Mouse (Mus musculus): ENCODE data around the gene Uba52. TPM values are rescaled to one million over a fixed set of nuclear protein-coding genes. Genes with fewer than 3 reads are reported as not detected.

The Uba52 gene
- polyA plus RNA-seq, 1 experiment from 2014 or later = 751 TPM

DNA sequence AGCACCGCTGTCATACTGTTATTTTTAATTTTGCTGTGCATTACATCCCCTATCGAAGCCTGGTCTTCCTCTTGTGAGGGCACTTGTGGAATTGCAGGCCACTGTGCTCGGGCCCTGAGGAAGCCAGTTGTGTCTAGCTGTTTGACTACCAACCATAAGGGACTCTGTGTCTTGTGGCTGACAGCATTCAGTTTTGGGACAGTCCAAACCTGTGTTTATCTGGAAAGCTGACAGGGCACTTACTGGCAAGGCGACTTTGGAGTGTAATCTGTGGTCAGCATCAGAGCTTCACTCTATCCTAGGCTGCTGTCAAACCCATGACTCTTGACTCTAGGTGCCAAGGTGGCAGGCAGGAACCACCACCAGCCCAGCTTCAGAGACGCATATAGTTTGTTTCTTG, 30.5 kb upstream of the Uba52 start:
- WGBS = 78% methylated on average over 5 of the region's 5 CpGs
- Histone ChIP-seq H3K27ac (no peak overlapping the region), H3K9me3 (no peaks in the 10 kb centered on the region), H3K36me3 (peaks cover 15% of the 10 kb centered on the region), H3K4me1 (peaks cover 50% of the 10 kb centered on the region), H3K4me3 (peak overlapping the region; percentile 90), H3K27me3 (ENCODE audit: insufficient read depth, poor library complexity, severe bottlenecking) (no peaks in the 10 kb centered on the region)
- DNase-seq (ENCODE audit: low spot score) = no peak

DNA sequence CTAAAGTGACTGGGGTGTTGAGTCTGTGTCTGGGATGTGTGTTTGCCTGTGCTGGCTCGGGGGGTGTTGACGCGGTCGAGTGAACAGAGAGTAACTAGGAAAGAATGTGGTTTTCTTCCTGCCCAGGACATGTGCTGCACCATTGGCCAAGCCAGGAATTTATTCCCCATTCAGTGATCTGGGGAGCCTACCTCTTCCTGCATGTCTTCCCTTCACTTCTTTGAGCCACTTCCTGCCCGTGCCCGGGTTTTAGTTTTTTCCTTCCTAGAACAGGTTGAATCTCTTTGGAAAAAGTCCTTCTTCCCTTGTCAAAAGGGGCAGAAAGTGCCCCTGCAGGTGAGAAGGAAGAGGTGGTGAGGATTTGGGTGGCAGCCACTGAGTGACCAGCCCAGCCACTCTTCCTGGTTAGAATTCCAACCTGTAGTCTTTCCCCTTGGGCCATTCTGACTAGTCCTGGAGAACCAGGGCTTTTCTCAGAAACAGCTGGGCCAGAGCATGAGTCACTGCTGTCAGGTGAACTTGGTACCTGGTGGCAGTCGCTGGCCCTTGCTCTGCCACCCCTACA, 30.0 kb upstream of the Uba52 start:
- peaks cover 50% of the 10 kb centered on the region for H3K4me1 ChIP-seq
- H3K27ac ChIP-seq = peak overlapping the region; percentile 93; the same call in 1 of the 2 replicates
- 44% methylated on average over 7 of the region's 7 CpGs for WGBS
- H3K4me3 ChIP-seq = peak overlapping the region; percentile 90
- H3K9me3 ChIP-seq = no peaks in the 10 kb centered on the region
- no peaks in the 10 kb centered on the region for H3K27me3 ChIP-seq (ENCODE audit: insufficient read depth, poor library complexity, severe bottlenecking)
- no peak for DNase-seq (ENCODE audit: low spot score)
- peaks cover 20% of the 10 kb centered on the region for H3K36me3 ChIP-seq

DNA sequence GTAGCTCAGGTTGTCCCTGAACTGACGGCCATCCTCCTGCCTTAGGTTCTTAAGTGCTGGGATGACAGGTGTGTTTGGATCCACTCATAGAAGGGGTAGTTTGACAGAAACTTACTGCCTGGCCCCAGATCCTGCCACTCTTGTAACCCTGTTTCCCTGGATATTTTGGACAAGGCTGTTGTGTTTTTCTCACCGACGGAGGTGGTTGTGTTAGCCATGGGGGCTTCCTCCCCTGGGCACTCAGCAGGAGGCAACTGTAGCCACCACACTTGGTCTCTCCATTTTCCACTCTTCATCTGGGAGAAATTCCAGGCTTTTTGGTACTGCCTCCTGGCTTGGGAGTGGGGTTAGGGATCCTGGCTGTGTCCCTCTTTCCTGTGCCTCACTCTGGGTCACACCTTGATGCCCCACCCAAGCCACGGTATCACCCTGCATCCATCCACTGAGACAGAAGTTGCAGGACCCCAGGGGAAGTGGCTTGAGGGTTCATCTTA, 29.5 kb upstream of the Uba52 start:
- Histone ChIP-seq H3K4me1 (peaks cover 54% of the 10 kb centered on the region), H3K27ac (peak overlapping the region; percentile 93), H3K4me3 (peak overlapping the region; percentile 90), H3K9me3 (no peaks in the 10 kb centered on the region), H3K27me3 (ENCODE audit: insufficient read depth, poor library complexity, severe bottlenecking) (no peaks in the 10 kb centered on the region), H3K36me3 (peaks cover 25% of the 10 kb centered on the region)
- DNase-seq (ENCODE audit: low spot score) = no peak
- 9% methylated on average over 4 of the region's 4 CpGs for WGBS

DNA sequence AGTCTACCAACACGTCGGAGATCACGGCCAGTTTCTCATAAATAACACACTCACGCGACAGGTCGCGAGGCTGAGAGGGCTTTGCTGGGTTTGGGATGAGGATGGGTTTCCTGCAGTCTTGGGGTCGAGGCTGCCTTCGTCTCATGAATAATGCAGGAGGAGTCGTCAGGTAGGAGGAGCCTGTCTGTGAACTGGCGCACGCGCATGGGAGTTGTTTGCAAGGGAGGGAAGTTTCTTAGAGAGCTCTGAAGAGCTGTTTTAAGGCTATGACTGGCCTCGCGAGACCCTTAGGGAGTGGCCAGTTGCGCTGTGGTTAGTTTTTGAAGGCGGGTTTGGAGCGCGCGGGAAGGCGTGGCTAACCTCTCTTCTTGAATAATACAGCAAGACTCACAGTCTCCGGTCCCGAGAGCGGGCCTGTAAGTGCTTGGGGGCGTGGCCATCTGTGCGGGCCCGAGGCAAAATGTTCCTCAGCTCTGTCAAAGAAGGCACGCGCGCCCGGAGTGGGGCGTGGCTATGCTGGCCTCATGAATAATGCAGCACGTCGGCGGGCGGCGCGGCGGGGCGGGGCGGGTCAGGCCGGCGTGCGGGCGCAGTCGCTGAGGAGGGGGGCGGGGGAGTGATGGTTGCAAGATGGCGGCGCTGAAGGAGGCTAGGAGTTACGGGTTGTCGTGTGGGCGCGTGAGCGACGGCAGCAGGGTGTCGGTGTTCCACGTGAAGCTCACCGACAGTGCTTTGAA, 28.6 kb upstream of the Uba52 start, which contains the start of gene Ell:
TSS of gene Ell (plus strand) at position 381 of the 737 bp plus-strand sequence.
- Histone ChIP-seq H3K36me3 (peaks cover 34% of the 10 kb centered on the region), H3K9me3 (no peaks in the 10 kb centered on the region), H3K27ac (peak within 1 kb of the TSS; percentile 93), H3K4me1 (peaks cover 55% of the 10 kb centered on the region), H3K27me3 (ENCODE audit: insufficient read depth, poor library complexity, severe bottlenecking) (no peaks in the 10 kb centered on the region), H3K4me3 (peak within 1 kb of the TSS; percentile 90)
- DNase-seq (ENCODE audit: low spot score) = peak; percentile 100
- under 1% methylated on average over 58 of the region's 58 CpGs for whole genome bisulfite sequencing

DNA sequence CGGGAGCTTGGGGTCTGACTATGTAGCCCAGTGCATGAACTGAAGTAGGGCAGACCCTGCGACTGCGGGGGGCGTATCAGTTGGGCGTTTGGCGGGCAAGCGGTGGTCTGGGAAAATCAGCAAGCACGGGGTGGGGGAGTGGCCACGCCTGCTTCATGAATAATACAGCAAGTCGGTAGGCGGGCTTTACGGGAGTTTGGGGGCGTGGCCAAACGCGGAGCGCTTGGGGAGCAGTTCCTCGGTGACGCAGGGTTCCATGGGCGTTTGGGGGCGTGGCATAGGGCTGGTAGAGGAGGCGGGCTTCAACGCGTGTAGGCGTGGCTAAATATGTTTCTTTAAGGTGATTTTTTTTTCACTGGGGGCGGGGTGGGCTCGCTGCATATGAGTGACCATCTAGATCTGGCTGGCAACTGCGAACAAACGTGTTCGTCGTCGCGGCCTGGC, 28.1 kb upstream of the Uba52 start:
- Histone ChIP-seq H3K27ac (peak overlapping the region; percentile 93), H3K9me3 (no peaks in the 10 kb centered on the region), H3K27me3 (ENCODE audit: insufficient read depth, poor library complexity, severe bottlenecking) (no peaks in the 10 kb centered on the region), H3K4me1 (peaks cover 50% of the 10 kb centered on the region), H3K36me3 (peaks cover 39% of the 10 kb centered on the region), H3K4me3 (peak overlapping the region; percentile 90)
- under 1% methylated on average over 32 of the region's 32 CpGs for WGBS
- peak; percentile 100 for DNase-seq (ENCODE audit: low spot score)

DNA sequence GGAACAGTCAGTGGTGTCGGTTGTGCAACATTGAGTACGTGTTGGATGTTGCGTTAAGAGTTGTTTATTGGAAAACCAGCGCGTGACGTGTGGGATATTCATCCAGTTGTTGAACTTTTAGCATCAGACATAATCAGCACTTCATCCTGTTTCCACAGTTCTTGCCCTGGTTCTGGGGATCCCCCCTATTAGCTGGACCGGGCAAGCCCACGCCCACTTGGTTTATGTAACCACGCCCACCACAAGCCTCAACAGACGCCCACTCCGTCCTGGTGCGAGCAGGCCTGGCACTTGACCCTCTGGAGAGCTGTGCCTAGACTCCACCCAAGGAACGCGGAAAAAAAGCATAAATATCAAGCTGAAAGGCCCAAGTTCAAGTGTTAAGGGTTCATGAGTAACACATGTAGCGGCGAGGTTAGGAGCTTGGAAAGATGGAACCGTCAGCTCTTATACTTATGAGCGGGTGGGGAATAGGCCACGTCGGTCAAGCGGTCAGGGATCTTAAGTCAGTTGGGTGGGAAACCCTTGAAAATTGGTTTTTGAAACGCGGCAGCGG, 27.5 kb upstream of the Uba52 start:
- Histone ChIP-seq H3K4me1 (peaks cover 45% of the 10 kb centered on the region), H3K27ac (peak overlapping the region; percentile 93; the same call in 1 of the 2 replicates), H3K36me3 (peaks cover 45% of the 10 kb centered on the region), H3K4me3 (peak overlapping the region; percentile 90), H3K9me3 (no peaks in the 10 kb centered on the region), H3K27me3 (ENCODE audit: insufficient read depth, poor library complexity, severe bottlenecking) (no peaks in the 10 kb centered on the region)
- 14% methylated on average over 24 of the region's 24 CpGs for WGBS
- peak; percentile 89 for DNase-seq (ENCODE audit: low spot score)

DNA sequence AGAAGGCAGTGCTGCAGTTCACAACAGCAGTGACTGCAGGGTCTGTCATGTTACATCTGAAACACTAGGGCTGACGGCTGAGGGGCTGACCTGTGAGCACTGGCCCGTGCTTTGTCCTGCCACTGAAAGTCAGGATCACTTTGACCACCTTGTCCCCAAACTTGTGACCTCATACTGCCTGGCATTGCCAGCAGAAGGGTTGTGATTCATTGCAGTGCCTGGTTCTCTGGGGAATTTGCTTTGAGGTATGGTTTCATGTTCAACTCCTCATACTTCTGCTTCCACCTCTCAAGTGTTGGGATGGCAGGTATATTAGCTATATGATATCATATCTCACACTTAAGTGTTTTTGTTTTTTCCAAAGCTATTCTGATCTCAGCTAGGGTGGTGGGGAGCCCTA, 25.1 kb upstream of the Uba52 start:
- Histone ChIP-seq H3K27ac (no peak overlapping the region), H3K27me3 (ENCODE audit: insufficient read depth, poor library complexity, severe bottlenecking) (no peaks in the 10 kb centered on the region), H3K4me3 (no peak overlapping the region), H3K4me1 (peaks cover 36% of the 10 kb centered on the region), H3K36me3 (peaks cover 69% of the 10 kb centered on the region), H3K9me3 (no peaks in the 10 kb centered on the region)
- WGBS = 64% methylated on average over 2 of the region's 2 CpGs
- no peak for DNase-seq (ENCODE audit: low spot score)

DNA sequence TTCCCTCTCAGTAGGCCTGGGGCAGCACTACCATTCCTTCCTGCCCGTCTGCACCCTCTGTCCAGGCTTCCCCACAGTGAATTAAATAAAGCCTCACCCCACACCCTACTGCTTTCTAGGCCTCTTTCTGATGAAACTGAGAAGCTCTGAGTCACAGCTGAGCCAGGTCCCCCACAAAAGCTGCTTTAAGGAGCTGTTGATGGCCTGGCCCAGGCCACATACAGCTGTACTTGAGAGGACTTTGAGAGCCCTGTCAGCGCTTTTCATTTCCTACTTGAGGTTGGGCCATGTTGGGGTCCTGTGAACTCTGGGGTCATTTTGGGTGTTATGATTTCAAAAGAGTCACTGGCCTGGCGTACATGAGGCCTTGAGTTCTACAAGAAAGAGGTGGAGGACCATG, 24.6 kb upstream of the Uba52 start:
- no peak overlapping the region for H3K27ac ChIP-seq
- no peak overlapping the region for H3K4me3 ChIP-seq
- 85% methylated on average over 3 of the region's 3 CpGs for WGBS
- peaks cover 74% of the 10 kb centered on the region for H3K36me3 ChIP-seq
- DNase-seq (ENCODE audit: low spot score) = no peak
- H3K27me3 ChIP-seq (ENCODE audit: insufficient read depth, poor library complexity, severe bottlenecking) = no peaks in the 10 kb centered on the region
- peaks cover 31% of the 10 kb centered on the region for H3K4me1 ChIP-seq
- no peaks in the 10 kb centered on the region for H3K9me3 ChIP-seq

DNA sequence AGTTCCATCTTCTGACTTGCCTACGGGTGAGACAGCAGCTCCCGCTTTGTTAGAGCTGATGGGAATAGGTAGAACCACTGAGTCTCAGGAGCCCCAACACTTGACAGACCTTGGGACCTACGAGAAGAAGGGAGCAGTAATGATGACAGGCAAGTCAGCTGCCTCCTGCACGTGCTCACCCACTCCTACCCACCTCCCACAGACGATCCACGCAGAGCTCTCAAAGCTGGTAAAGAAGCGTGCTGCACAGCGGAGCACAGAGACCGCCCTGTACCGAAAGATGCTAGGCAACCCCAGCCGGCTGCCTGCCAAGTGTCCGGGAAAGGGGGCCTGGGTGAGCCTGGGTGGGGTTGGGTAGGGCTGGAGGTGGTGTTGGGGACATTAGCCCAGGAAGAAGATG, 23.7 kb upstream of the Uba52 start:
- no peak overlapping the region for H3K4me3 ChIP-seq
- no peaks in the 10 kb centered on the region for H3K27me3 ChIP-seq (ENCODE audit: insufficient read depth, poor library complexity, severe bottlenecking)
- H3K4me1 ChIP-seq = peaks cover 34% of the 10 kb centered on the region
- no peak overlapping the region for H3K27ac ChIP-seq
- 95% methylated on average over 12 of the region's 12 CpGs for WGBS
- DNase-seq (ENCODE audit: low spot score) = no peak
- H3K9me3 ChIP-seq = no peaks in the 10 kb centered on the region
- H3K36me3 ChIP-seq = peaks cover 83% of the 10 kb centered on the region

DNA sequence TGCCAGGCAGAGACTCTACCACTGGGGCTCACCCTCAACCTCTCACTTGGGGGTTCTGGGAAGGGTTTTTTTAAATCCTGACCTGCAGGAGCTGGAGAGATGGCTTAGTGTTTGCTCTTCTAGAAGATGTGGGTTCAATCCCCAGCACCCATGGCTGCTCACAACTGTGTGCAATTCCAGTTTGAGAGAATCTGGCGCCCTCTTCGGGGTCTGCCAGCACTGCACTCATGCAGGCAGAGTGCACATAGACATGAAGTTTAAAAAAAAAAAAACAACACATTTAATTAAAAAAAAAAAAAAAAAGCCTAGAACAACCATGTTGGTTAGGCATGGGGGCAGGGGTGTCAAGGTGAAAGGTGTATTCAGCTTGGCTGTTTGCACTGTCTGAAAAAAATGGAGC, 19.7 kb upstream of the Uba52 start:
- WGBS = 92% methylated on average over 2 of the region's 2 CpGs
- Histone ChIP-seq H3K27ac (no peak overlapping the region), H3K36me3 (peaks cover 63% of the 10 kb centered on the region), H3K4me3 (no peak overlapping the region), H3K27me3 (ENCODE audit: insufficient read depth, poor library complexity, severe bottlenecking) (no peaks in the 10 kb centered on the region), H3K9me3 (no peaks in the 10 kb centered on the region), H3K4me1 (peaks cover 42% of the 10 kb centered on the region)
- DNase-seq (ENCODE audit: low spot score) = no peak

DNA sequence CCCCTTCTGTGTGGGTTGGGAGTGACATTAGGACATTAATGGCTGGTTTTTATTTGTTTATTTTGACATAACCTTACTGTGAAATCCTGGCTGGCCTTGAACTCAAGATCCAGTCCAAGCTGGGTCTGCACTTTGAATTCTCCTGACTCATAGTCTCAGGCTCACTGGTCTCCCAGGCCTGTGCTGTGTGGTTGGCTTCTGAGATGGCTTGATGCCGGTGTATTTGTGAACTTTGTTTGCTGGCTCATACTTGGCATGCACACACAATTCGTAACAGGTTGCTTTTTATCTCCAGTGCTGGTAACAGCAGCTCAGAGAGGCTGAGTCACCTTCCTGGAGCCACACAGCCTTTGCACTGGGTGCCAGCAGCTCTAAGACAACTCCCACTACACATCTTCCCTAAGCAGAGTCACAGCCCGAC, 19.1 kb upstream of the Uba52 start:
- no peak for DNase-seq (ENCODE audit: low spot score)
- H3K4me1 ChIP-seq = peaks cover 36% of the 10 kb centered on the region
- H3K27ac ChIP-seq = no peak overlapping the region
- peaks cover 57% of the 10 kb centered on the region for H3K36me3 ChIP-seq
- no peaks in the 10 kb centered on the region for H3K27me3 ChIP-seq (ENCODE audit: insufficient read depth, poor library complexity, severe bottlenecking)
- H3K9me3 ChIP-seq = no peaks in the 10 kb centered on the region
- 93% methylated on average over 3 of the region's 3 CpGs for WGBS
- no peak overlapping the region for H3K4me3 ChIP-seq

DNA sequence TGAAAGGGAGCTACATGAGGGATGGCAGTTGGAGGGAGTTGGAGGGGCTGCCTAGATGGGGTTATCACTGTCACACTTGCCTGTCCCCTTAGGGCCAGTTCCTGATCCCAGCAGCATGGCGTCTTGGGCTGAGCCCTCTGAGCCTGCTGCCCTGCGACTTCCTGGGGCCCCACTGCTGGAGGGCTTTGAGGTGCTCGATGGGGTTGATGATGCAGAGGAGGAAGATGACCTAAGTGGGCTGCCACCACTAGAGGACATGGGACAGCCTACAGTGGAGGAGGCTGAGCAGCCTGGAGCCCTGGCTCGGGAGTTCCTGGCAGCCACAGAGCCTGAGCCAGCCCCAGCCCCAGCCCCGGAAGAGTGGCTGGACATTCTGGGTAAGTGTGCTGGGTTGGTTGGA, 18.7 kb upstream of the Uba52 start:
- Histone ChIP-seq H3K36me3 (peaks cover 53% of the 10 kb centered on the region), H3K4me1 (peaks cover 32% of the 10 kb centered on the region), H3K9me3 (no peaks in the 10 kb centered on the region), H3K27ac (no peak overlapping the region), H3K4me3 (0 out of 2 replicates have a peak overlapping the region, but pooled peaks have one; percentile 3), H3K27me3 (ENCODE audit: insufficient read depth, poor library complexity, severe bottlenecking) (no peaks in the 10 kb centered on the region)
- no peak for DNase-seq (ENCODE audit: low spot score)
- WGBS = 73% methylated on average over 5 of the region's 5 CpGs

DNA sequence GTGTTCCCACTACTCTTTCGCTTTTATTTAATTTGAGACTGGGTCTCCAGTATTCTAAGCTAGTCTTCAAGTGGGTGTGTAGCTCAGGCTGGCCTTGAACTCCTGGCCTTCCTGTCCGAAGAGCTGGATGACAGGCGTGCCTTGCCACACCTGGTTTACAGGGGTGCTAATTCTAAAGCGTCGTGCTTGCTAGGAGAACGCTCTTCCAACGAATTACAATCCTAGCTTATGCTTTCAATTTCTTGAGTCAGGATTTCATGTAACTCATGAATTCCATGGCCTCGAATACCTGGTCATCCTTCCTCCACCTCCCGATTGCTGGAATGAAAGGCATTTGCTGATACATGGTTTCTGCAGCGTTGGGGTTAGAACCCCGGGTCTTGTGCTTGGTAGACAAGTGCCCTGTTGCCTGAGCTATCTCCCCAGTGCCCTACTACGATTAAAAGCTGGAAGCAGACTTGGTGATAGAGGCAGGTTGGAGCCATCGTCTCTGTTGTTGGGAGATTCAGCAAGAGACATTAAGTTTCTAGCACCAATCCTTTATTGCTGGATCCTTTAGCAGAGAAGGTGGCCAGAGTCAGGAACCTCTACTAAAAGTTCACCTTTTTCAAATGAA, 17.7 kb upstream of the Uba52 start:
- Histone ChIP-seq H3K4me3 (peak overlapping the region; percentile 93), H3K36me3 (peaks cover 42% of the 10 kb centered on the region), H3K27ac (peak overlapping the region; percentile 100), H3K27me3 (ENCODE audit: insufficient read depth, poor library complexity, severe bottlenecking) (no peaks in the 10 kb centered on the region), H3K9me3 (no peaks in the 10 kb centered on the region), H3K4me1 (peaks cover 33% of the 10 kb centered on the region)
- DNase-seq (ENCODE audit: low spot score) = no peak
- WGBS = 23% methylated on average over 13 of the region's 13 CpGs

All from heart, embryonic 10.5 days (tissue).